Mouse (Mus musculus) intestine, embryonic 14.5 days (tissue): Measurements from ENCODE around the gene Mindy4b-ps. TPM values are rescaled to one million over a fixed set of nuclear protein-coding genes. Genes with fewer than 3 reads are reported as not detected.
A peak's percentile ranks its signal among the peaks of the same experiment; 100 is the strongest.
"Not testable (repeated sequence)": the region's sequence is repeated elsewhere in the genome, so short reads cannot be mapped to it uniquely, and the experiment has no call there.

Experiments
- ATAC-seq: fragments of 200-750 bp; cut with Nextera tagmentation; replicated peaks from 2 replicates; pipeline ENCODE4 v1.8.0; 2017; ENCODE audit warnings: low read depth, moderate number of reproducible peaks, moderate TSS enrichment, moderate library complexity; ENCODE audit not compliant: low FRiP score, low TSS enrichment
- DNase-seq: peaks from one replicate; pipeline ENCODE4 v3.0.0-alpha.2; 2018; ENCODE audit warnings: low spot score
- H3K27ac ChIP-seq: fragments of 300-500 bp; sonication (generic); 2 replicates; pipeline ENCODE4 v1.5.1; 2014; ENCODE audit warnings: low read depth, mild to moderate bottlenecking, control low read depth
- H3K27me3 ChIP-seq: fragments of 300-500 bp; sonication (generic); replicated peaks from 2 replicates; pipeline ENCODE4 v1.6.1; 2014; ENCODE audit warnings: low read length, control low read depth; ENCODE audit not compliant: control insufficient read depth, insufficient read depth
- H3K36me3 ChIP-seq: fragments of 300-500 bp; sonication (generic); 2 replicates; pipeline ENCODE4 v1.6.1; 2014; ENCODE audit warnings: low read length, control low read depth; ENCODE audit not compliant: control insufficient read depth, insufficient read depth
- H3K4me1 ChIP-seq: fragments of 300-500 bp; sonication (generic); replicated peaks from 2 replicates; pipeline ENCODE4 v1.6.1; 2014; ENCODE audit warnings: low read length, control low read depth, mixed read lengths; ENCODE audit not compliant: control insufficient read depth, insufficient read depth
- H3K4me2 ChIP-seq: fragments of 300-500 bp; sonication (generic); 2 replicates; pipeline ENCODE4 v1.6.1; 2014; ENCODE audit warnings: low read length
- H3K4me3 ChIP-seq: fragments of 300-500 bp; sonication (generic); 2 replicates; pipeline ENCODE4 v1.5.1; 2014; ENCODE audit warnings: low read depth, low read length, control low read depth, mixed read lengths
- H3K9ac ChIP-seq: fragments of 300-500 bp; sonication (generic); 2 replicates; pipeline ENCODE4 v1.6.1; 2014; ENCODE audit warnings: mild to moderate bottlenecking, low read length
- H3K9me3 ChIP-seq: fragments of 300-500 bp; sonication (generic); 2 replicates; pipeline ENCODE4 v1.6.1; 2016; ENCODE audit warnings: low read length, control low read depth; ENCODE audit not compliant: control insufficient read depth
- WGBS: fragments of 180-500 bp; shearing (Covaris S2); extraction: QIAGEN DNeasy Blood & Tissue Kit; methylation state at CpG from one replicate; pipeline ENCODE4 v1.1.7; 2014; 5-methylcytosine and 5-hydroxymethylcytosine counted together
- polyA plus RNA-seq: library from polyadenylated mRNA; unstranded; fragments of >200 nt; fragmentation: Nextera tagmentation; extraction: Ambion mirVana; gene quantifications from 2 replicates; pipeline ENCODE4 v1.2.1, GENCODE M21; 2014

Gene Mindy4b-ps
- polyA plus RNA-seq, result not detected in 2 replicates

- Histone ChIP-seq H3K4me2 (no peak within 1 kb of the TSS), H3K9ac (no peak within 1 kb of the TSS), H3K36me3 (no peaks in the 10 kb centered on the region), H3K27ac (no peak within 1 kb of the TSS), H3K4me3 (no peak within 1 kb of the TSS), H3K4me1 (no peaks in the 10 kb centered on the region), H3K9me3 (no peaks in the 10 kb centered on the region), H3K27me3 (no peaks in the 10 kb centered on the region)
- DNase-seq (no peak), ATAC-seq (no peak)
- 66% methylated on average over 4 of the region's 4 CpGs for WGBS
These were observed at the start of gene Mindy4b-ps for GRCm38 (mm10) chr3:58822211-58822610. Gene Mindy4b-ps, minus strand, starts transcription at chr3:58822311.

GRCm38 (mm10) chr3:58871882-58872281 lies 49.8 kb upstream of the Mindy4b-ps start:
- not testable (repeated sequence) for H3K36me3 ChIP-seq, H3K27me3 ChIP-seq, H3K4me1 ChIP-seq, H3K4me3 ChIP-seq, H3K4me2 ChIP-seq, DNase-seq, H3K27ac ChIP-seq, H3K9ac ChIP-seq, ATAC-seq, H3K9me3 ChIP-seq
- WGBS, result 65% methylated on average over 2 of the region's 2 CpGs

DNA sequence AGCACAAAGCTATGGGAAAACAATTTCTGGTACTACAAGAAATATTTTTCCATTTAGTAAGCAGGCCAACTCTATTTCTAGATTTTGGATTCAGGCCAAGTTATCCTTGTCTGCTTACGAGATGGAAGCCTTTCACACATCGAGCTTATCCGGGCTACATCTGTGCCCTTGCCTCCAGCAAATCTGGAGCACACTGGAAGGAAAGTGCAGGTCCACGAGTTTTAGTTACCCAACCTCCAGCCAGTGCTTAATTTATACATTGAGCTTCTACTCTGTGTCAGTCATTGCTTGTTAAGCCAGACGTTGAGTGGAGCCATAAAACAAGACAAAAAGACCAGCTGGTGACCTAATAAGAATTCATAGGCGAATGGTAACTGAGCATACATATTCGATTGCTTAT lies 43.6 kb upstream of the Mindy4b-ps start:
- Histone ChIP-seq H3K27me3 (no peaks in the 10 kb centered on the region), H3K9ac (no peak overlapping the region), H3K9me3 (no peaks in the 10 kb centered on the region), H3K4me1 (no peaks in the 10 kb centered on the region), H3K4me3 (no peak overlapping the region), H3K4me2 (no peak overlapping the region), H3K36me3 (no peaks in the 10 kb centered on the region), H3K27ac (no peak overlapping the region)
- 48% methylated on average over 7 of the region's 7 CpGs for WGBS
- DNase-seq (peak; percentile 43), ATAC-seq (no peak)

DNA sequence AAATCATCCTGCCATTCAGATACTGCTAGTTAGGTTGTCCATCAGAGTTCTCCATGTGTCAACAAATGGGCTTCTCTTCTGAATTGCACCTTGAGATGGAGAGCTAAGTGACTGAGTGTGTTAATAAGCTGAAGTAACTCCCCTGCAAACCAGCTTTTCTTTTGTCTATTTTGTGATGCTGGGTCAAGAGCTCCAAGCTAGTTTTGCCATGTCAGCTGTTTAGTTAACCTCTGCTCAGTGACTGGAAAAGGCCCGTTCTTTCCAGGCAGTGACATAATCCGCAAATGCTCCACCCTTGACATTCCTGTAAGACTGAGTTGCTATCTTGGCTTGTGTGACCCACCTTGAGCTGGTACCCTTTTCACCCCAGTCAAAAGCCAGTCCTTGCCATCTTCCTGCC lies 40.9 kb upstream of the Mindy4b-ps start:
- no peaks in the 10 kb centered on the region for H3K9me3 ChIP-seq
- WGBS, result 61% methylated on average over 2 of the region's 2 CpGs

GRCm38 (mm10) chr3:58843415-58843814 lies 21.3 kb upstream of the Mindy4b-ps start:
- no peaks in the 10 kb centered on the region for H3K9me3 ChIP-seq
- WGBS, result 67% methylated on average over 1 of the region's 1 CpGs
- H3K4me3 ChIP-seq, result no peak overlapping the region
- no peak overlapping the region for H3K27ac ChIP-seq
- DNase-seq (no peak), ATAC-seq (no peak)
- no peaks in the 10 kb centered on the region for H3K36me3 ChIP-seq
- H3K9ac ChIP-seq, result no peak overlapping the region
- no peaks in the 10 kb centered on the region for H3K4me1 ChIP-seq
- no peak overlapping the region for H3K4me2 ChIP-seq
- no peaks in the 10 kb centered on the region for H3K27me3 ChIP-seq

More for the DNA sequence above, 40.9 kb upstream of the Mindy4b-ps start:
- Histone ChIP-seq H3K27ac (no peak overlapping the region), H3K4me1 (no peaks in the 10 kb centered on the region), H3K36me3 (no peaks in the 10 kb centered on the region), H3K9ac (no peak overlapping the region), H3K4me3 (no peak overlapping the region), H3K4me2 (no peak overlapping the region), H3K27me3 (no peaks in the 10 kb centered on the region)
- ATAC-seq, result no peak
- DNase-seq, result no peak

DNA sequence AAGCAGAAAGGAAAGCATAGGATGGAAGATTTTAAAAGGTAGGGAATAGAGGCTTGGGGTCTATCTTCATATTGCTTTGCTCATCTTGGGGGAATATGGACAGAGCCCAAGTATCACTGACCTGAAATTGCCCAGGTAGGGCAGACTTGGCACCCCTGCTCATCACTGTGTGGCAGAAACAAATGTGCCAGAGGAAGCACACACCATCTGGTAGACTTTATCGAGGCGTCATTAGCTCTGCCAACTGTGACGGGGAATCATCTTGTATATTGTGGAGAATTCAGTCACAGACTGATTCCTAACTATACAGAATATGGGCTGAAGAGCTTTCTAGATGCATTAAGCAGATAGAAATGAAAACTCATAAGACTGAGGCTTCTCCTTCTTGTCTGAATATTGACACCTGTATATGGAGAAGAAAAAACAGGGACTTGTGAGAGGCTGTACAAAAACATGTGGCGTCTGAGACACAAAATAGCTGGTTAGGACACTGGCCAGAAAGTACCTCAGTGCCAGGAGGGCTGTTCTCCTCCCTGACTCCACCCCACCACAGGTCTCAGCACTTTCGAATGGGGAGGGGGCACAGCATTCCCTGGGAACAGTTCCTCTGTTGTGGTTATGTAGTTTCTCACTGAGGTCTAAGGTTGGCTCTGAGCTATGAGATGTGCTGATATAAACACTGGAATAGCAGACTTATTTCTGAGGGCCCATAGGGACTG lies 11.5 kb upstream of the Mindy4b-ps start:
- Histone ChIP-seq H3K4me1 (no peaks in the 10 kb centered on the region), H3K9ac (no peak overlapping the region), H3K36me3 (no peaks in the 10 kb centered on the region), H3K27me3 (no peaks in the 10 kb centered on the region), H3K27ac (no peak overlapping the region), H3K9me3 (no peaks in the 10 kb centered on the region), H3K4me3 (no peak overlapping the region), H3K4me2 (no peak overlapping the region)
- DNase-seq, result no peak
- no peak for ATAC-seq
- WGBS, result 84% methylated on average over 5 of the region's 5 CpGs

DNA sequence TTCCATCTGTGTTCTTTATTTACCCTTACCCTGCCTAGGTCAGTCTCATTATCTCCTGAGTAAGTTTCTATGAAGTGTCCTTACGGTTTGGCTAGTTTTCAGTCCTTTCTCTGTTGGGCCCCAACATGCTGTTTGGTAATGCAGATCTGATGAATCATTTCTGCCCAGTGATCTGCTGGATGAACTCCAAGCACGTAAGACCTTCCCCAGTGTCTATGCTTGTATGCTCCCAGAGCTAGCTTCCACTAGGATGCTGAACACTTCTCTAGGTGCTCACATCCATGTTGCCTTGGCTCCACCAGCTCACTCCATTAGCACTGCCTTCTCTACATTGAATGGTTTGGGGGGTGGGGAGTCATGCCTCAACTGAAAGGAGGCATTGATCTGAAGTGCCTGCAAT lies 10.8 kb upstream of the Mindy4b-ps start:
- Histone ChIP-seq H3K27me3 (no peaks in the 10 kb centered on the region), H3K9me3 (no peaks in the 10 kb centered on the region), H3K27ac (no peak overlapping the region), H3K4me1 (no peaks in the 10 kb centered on the region), H3K4me2 (no peak overlapping the region), H3K9ac (no peak overlapping the region), H3K4me3 (no peak overlapping the region), H3K36me3 (no peaks in the 10 kb centered on the region)
- DNase-seq (no peak), ATAC-seq (no peak)
- WGBS, result 79% methylated on average over 2 of the region's 2 CpGs

- Histone ChIP-seq H3K36me3 (no peaks in the 10 kb centered on the region), H3K27ac (no peak overlapping the region), H3K27me3 (no peaks in the 10 kb centered on the region), H3K9me3 (no peaks in the 10 kb centered on the region), H3K4me1 (no peaks in the 10 kb centered on the region), H3K4me3 (no peak overlapping the region), H3K4me2 (no peak overlapping the region), H3K9ac (no peak overlapping the region)
- WGBS, result 70% methylated on average over 5 of the region's 5 CpGs
- DNase-seq (no peak), ATAC-seq (no peak)
These were observed 9.5 kb upstream of the Mindy4b-ps start for GRCm38 (mm10) chr3:58831586-58831985.

DNA sequence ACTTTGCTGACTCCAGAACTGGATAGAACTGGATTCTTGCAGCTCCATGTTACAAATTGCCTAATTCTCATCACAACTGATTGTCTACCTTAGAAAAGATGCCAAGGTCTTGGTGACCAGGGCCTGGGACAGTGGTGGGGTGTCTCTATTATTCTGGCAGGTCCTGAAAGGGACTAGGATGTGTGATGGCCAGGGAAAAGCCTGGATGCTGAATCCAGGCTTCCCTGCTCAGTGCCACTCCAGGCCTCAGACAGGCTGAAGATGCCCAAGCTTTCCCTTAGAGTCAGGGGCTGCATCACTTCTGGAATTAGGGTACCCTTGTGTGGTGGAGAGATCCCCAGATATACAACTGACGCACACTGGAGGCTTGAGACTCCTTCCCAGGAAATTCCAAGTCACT lies 7.8 kb upstream of the Mindy4b-ps start:
- no peak overlapping the region for H3K4me3 ChIP-seq
- H3K4me1 ChIP-seq, result no peaks in the 10 kb centered on the region
- H3K9ac ChIP-seq, result no peak overlapping the region
- no peak overlapping the region for H3K4me2 ChIP-seq
- no peaks in the 10 kb centered on the region for H3K9me3 ChIP-seq
- DNase-seq, result no peak
- H3K27me3 ChIP-seq, result no peaks in the 10 kb centered on the region
- no peak for ATAC-seq
- H3K36me3 ChIP-seq, result no peaks in the 10 kb centered on the region
- 76% methylated on average over 1 of the region's 1 CpGs for WGBS
- no peak overlapping the region for H3K27ac ChIP-seq
